In the genomic region with DNA sequence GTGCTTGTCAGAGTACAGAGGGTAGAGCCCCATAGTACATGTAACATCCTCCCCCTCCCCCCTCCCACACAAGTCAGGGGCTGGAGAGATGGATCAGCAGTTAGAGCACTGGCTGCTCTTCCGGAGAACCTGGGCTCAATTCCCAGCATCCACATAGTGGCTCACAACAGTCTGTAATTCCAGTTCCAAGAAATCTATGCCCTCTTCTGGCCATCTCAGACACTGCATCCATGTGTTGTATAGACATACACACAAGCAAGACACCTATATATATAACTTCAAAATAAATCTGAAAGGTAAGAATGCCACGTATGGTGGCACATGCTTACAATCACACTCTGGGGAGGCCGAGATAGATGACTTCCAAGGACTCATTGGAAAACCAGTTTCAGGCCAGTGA, we compare ENCODE assay signal across 29 mouse cellular contexts.
DNase-seq lines count a peak whose midpoint lies in the region; ATAC-seq and TF ChIP-seq lines count a peak whose summit lies in the region.
"Had no signal": no experiment of that assay in that cellular context is flagged by ENCODE, and none has a peak within 500 bp of the region (broad histone marks: within the 10 kb centered on the region; RNA-seq: fewer than 3 reads in every experiment).

No protein-coding gene starts in this region.

- H3K36me3 ChIP-seq in kidney, postnatal 0 days (ENCODE audit: insufficient read depth, low read length): no peaks in the 10 kb centered on the region
- H3K36me3 ChIP-seq: embryonic facial prominence, embryonic 10.5 days; embryonic facial prominence, embryonic 13.5 days; G1E; heart, embryonic 12.5 days; heart, embryonic 15.5 days; hindbrain, embryonic 10.5 days had no signal

- H3K9me3 ChIP-seq in kidney, postnatal 0 days (replicated peaks; ENCODE audit: low read length): no peaks in the 10 kb centered on the region
- H3K9me3 ChIP-seq: embryonic facial prominence, embryonic 13.5 days; forebrain, embryonic 13.5 days; heart, embryonic 15.5 days had no signal

- no peak overlapping the region for H3K4me2 ChIP-seq in kidney, postnatal 0 days (ENCODE audit: low read length)
- H3K4me2 ChIP-seq: embryonic facial prominence, embryonic 13.5 days; forebrain, embryonic 13.5 days; heart, embryonic 12.5 days; heart, embryonic 15.5 days; hindbrain, embryonic 14.5 days had no signal

- H3K4me1 ChIP-seq in kidney, postnatal 0 days (replicated peaks; ENCODE audit: insufficient read depth, low read length): no peaks in the 10 kb centered on the region
- H3K4me1 ChIP-seq: embryonic facial prominence, embryonic 10.5 days; embryonic facial prominence, embryonic 13.5 days; heart, embryonic 12.5 days; heart, embryonic 15.5 days had no signal

- H3K4me3 ChIP-seq in kidney, postnatal 0 days (replicated peaks; ENCODE audit: low read depth, low read length): no peak overlapping the region
- H3K4me3 ChIP-seq: embryonic facial prominence, embryonic 10.5 days; embryonic facial prominence, embryonic 13.5 days; erythroblast, embryonic 14.5 days; forebrain, embryonic 13.5 days; heart, embryonic 12.5 days; heart, embryonic 15.5 days; hindbrain, embryonic 10.5 days had no signal

- H3K9ac ChIP-seq in kidney, postnatal 0 days (ENCODE audit: low read depth, low read length): no peak overlapping the region
- H3K9ac ChIP-seq: embryonic facial prominence, embryonic 13.5 days; forebrain, embryonic 13.5 days; heart, embryonic 12.5 days; heart, embryonic 15.5 days; hindbrain, embryonic 14.5 days had no signal

- H3K27me3 ChIP-seq in kidney, postnatal 0 days (ENCODE audit: insufficient read depth, low read length): no peaks in the 10 kb centered on the region
- H3K27me3 ChIP-seq: embryonic facial prominence, embryonic 13.5 days; forebrain, embryonic 13.5 days; Patski had no signal

- 0 out of 2 replicates have a peak, but pooled peaks have one; percentile 19 for TF ChIP-seq CTCF in kidney, postnatal 0 days (IDR thresholded peaks at IDR 0.05; ENCODE audit: low read depth)

- H3K27ac ChIP-seq in kidney, postnatal 0 days: no peak overlapping the region
- H3K27ac ChIP-seq: embryonic facial prominence, embryonic 10.5 days; embryonic facial prominence, embryonic 13.5 days; forebrain, embryonic 13.5 days; heart, embryonic 15.5 days; hindbrain, embryonic 10.5 days; hindbrain, embryonic 14.5 days had no signal

- no peak for ATAC-seq in kidney, postnatal 0 days (replicated peaks; ENCODE audit: low FRiP score, low read depth)
- ATAC-seq in megakaryocyte, adult 5-6 weeks (ENCODE audit: poor library complexity, severe bottlenecking): peak; percentile 33; the same call in 1 of the 2 replicates
- ATAC-seq in CD4-positive, CD25-positive, alpha-beta regulatory T cell, adult 4 months: no peak
- ATAC-seq: activated CD4-positive, CD25-positive, alpha-beta regulatory T cell, adult 4 months; forebrain, embryonic 13.5 days; forebrain, embryonic 16.5 days; Patski had no signal

- DNase-seq in kidney, postnatal 0 days (ENCODE audit: low spot score): no peak
- DNase-seq in kidney, postnatal 25 days: no peak
- peak; percentile 65 for DNase-seq in R1 (ENCODE audit: low read depth, low spot score)
- DNase-seq in urinary bladder, adult 2 months (ENCODE audit: low spot score): no peak
- DNase-seq: adrenal gland, adult 8-10 months; adrenal gland, postnatal 25 days; cerebellum, adult 11-12 months; cerebellum, adult 8-10 months; cerebellum, postnatal 10 days; cerebellum, postnatal 36 days; embryo, embryonic 11 days; gastrocnemius, postnatal 25 days; heart, adult 18-20 months; heart, postnatal 10 days; heart, postnatal 36 days had no signal

- 89% methylated on average over 3 of the region's 3 CpGs for WGBS in kidney, postnatal 0 days
